Mouse (Mus musculus): ENCODE data around the gene Rspry1. TPM values are rescaled to one million over a fixed set of nuclear protein-coding genes. Genes with fewer than 3 reads are reported as not detected.

The Rspry1 gene
- polyA plus RNA-seq, 1 experiment from 2014 or later = 54.4 TPM

Other genes with a start within 250 kb of the Rspry1 start
- 60.9 and 72.2 TPM in 2 replicates for gene Herpud1, start 215.5 kb upstream of the Rspry1 start, polyA plus RNA-seq (2014; fragmentation: Nextera tagmentation; extraction: Ambion mirVana)
- 0.32 and 1.2 TPM in 2 replicates for gene Nlrc5, start 167.6 kb upstream of the Rspry1 start, polyA plus RNA-seq (2014; fragmentation: Nextera tagmentation; extraction: Ambion mirVana)
- 11.5 and 14.1 TPM in 2 replicates for gene Cpne2, start 68.9 kb upstream of the Rspry1 start, polyA plus RNA-seq (2014; fragmentation: Nextera tagmentation; extraction: Ambion mirVana)
- gene Fam192a, start 60 bp downstream of the Rspry1 start, polyA plus RNA-seq (2014; fragmentation: Nextera tagmentation; extraction: Ambion mirVana) = 71.9 and 91.9 TPM in 2 replicates
- 83.0 and 99.4 TPM in 2 replicates for gene Arl2bp, start 64.7 kb downstream of the Rspry1 start, polyA plus RNA-seq (2014; fragmentation: Nextera tagmentation; extraction: Ambion mirVana)
- 0.82 and 1.3 TPM in 2 replicates for gene Pllp, start 94.3 kb downstream of the Rspry1 start, polyA plus RNA-seq (2014; fragmentation: Nextera tagmentation; extraction: Ambion mirVana)
- gene Ccl22, start 143.7 kb downstream of the Rspry1 start, polyA plus RNA-seq (2014; fragmentation: Nextera tagmentation; extraction: Ambion mirVana) = 0.67 TPM in 1 of 2 replicates, not detected in the other
- gene Cx3cl1, start 170.1 kb downstream of the Rspry1 start, polyA plus RNA-seq (2014; fragmentation: Nextera tagmentation; extraction: Ambion mirVana) = 19.1 and 21.8 TPM in 2 replicates
- 0.81 TPM in 1 of 2 replicates, not detected in the other for gene Ccl17, start 208.5 kb downstream of the Rspry1 start, polyA plus RNA-seq (2014; fragmentation: Nextera tagmentation; extraction: Ambion mirVana)
- 54.9 and 56.0 TPM in 2 replicates for gene Coq9, start 236.4 kb downstream of the Rspry1 start, polyA plus RNA-seq (2014; fragmentation: Nextera tagmentation; extraction: Ambion mirVana)
- 166 and 200 TPM in 2 replicates for gene Ciapin1, start 236.4 kb downstream of the Rspry1 start, polyA plus RNA-seq (2014; fragmentation: Nextera tagmentation; extraction: Ambion mirVana)